Mouse (Mus musculus) testis, adult 2 months (tissue): ENCODE measurements at regions not wholly inside any gene's neighbourhood (a gene's known extent, or its start where the extent isn't known, plus 50 kb on each side); places are given as distances from the start of the nearest gene placed in this dataset.

Experiments used
- CTCF ChIP-seq: fragments of 200-500 bp; IDR thresholded peaks from 2 replicates; pipeline ENCODE4 v1.5.1; 2012; ENCODE audit warnings: low read depth, mild to moderate bottlenecking, inconsistent platforms, low read length, moderate library complexity; ENCODE audit not compliant: control insufficient read depth, insufficient read depth, insufficient replicate concordance
- POLR2A ChIP-seq: fragments of 200-500 bp; IDR thresholded peaks from 2 replicates; pipeline ENCODE4 v1.6.1; 2012; ENCODE audit warnings: low read depth, mild to moderate bottlenecking, inconsistent platforms, low read length, moderate library complexity; ENCODE audit not compliant: control insufficient read depth

DNA sequence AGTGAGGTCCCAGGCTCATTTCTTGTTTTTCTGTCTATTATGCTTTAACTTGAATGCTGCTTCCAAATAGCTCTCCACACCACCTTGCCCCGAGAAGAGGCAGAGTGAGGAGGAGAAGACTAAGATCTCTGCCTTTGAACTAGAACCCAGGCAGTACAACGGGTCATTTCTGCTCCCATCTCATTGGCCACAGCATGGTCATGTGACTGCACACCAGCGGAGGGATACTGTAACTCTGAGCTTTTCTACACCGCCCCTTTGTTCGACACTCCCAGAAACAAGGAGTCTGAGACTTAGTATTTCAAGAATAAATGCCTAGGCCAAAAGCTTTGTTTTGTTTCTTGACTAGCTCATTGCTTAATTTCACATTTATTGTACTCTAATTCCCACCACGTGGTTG lies 230.5 kb upstream of the Habp2 start:
- TF ChIP-seq CTCF (no peak), POLR2A (no peak)
